Mouse (Mus musculus) right cerebral cortex, postnatal 10 days (tissue): ENCODE measurements around the gene Bcar1.
A peak's percentile ranks its signal among the peaks of the same experiment; 100 is the strongest.

Experiments used
- DNase-seq, 2 experiments: peaks; one replicate each; pipeline ENCODE4 v3.0.0; 2021; ENCODE audit warnings: low spot score in 2 of 2

Gene Bcar1

DNA sequence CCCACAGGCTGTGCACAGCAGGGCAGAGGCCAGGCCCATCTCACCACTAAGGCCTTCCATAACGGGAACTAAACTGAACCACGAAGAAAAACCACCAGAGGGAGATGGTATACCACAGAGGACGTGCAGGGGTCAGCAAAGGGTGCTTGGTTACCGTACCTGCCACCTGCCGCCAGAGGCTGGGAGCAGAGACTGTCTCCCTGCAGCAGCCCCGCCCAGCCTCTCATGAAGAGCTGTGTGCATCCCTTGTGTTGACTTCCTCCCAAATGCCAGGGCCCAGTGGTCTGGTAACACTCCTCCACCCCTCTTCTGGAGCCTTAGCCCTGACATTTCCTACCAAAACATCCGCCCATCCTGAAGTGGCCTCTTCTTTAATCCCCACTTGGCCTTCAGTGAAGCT lies 4.0 kb downstream of the Bcar1 start:
- no peak for DNase-seq

DNA sequence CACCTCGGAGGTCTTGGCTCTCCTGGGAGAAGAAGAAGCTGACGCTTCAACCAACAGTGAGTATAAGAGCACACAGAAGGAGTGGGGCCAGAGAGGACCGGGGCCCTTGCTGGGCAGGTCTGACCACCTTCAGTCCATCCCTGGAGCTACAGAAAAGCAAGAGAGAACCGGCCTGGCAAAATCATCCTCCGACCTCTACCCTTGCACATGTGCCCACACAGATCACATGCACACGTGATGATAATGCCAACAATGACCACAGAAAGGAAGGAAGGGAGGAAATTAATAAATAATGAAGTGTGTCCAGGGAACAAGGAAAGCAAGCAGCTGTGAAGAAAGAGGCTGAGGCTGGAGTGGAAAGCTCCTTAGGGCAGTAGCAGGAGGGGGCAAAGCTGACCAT lies 4.7 kb downstream of the Bcar1 start:
- no peak for DNase-seq

DNA sequence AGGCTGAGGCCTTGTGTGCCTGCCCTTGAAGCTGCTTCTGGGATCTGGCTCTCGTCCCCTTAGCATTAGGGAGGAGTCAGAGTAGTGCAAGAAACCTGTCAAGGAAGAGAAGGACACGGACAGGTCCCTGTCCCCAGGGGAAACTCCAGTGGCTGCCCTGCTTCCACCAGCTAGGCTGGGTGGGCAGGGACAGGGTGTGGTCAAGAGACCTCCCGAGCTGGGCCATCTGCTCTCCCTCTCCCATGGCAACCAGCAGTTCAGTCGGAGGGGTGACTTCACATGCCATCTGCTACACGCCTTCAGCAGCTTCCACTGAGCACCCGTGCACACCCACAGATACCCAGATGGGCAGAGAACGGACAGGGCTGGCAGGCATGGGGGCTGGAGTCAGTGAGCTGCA lies 7.3 kb downstream of the Bcar1 start:
- DNase-seq, result peak; percentile 57 to 84

DNA sequence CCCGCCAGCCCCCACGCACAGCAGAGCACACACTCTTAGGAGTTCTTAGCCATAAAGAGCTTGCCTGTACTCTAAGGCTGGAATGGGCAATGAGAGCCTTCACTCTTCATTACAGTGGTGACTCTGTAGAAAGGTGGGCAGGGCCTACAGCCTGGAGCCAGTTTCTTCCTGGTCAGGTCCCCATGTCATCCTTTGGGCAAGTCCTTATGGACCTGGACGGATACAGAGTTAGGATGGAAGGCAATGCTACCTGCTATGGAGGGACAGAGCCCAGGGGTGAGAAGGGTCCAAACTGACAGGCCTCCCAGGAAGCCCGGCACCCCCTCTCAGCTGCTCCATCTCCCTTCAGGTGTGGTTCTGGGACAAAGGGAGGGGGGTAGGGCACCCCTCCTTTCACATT lies 7.8 kb downstream of the Bcar1 start:
- DNase-seq, result no peak

DNA sequence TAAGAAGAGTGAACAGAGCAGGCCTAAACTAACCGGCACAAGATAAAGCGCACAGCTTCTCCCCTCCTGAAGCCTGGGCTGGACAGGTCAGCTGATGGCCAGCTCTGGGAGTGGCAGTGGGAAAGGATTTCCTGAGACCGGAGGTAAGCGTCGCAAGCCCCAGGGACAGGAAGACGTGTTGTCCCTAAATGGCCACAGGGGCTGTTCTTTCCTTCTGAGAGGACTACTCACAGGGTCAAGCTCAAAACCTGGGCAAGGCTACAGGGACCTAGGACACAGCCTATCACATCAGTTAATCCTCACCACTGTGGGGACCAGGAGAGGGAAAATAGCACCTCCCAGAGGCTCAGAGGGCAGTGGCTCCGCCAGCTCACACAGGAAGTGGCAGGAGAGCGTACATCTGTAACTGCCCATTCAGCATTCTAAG lies 8.3 kb downstream of the Bcar1 start:
- DNase-seq, result peak in 1 of 2 experiments; percentile 22

DNA sequence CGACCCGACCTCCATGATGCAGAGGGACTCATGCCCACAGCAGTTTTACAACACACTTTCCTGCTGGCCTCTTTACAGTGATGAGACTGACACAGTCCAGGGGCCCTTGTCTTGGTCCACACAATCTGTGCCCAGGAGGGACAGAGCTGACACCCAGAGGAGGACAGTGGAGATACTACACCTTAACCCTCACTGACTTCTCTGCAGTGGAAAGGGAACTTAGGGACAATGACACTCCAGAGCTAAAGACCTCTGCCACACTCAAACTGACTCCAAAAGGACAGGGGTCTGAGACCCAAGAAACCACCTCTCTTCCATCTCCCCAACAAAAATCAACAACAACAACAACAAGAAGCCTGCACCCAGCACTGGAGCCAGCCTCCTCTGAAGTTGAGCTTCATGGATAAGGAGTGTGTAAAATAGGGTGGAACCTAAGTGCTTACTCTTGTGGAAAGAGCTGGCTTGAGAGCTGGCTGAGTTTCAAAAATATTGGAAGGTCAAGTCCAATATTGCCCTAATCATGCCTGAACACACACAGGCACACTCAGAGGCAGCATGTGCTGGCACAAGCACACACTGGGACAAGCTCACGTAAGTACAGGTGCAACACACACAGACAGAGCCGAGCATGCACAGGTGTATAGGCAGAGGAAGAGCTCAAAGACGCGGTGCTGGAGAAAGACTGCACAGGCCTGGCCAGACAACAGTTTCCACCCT lies 9.2 kb downstream of the Bcar1 start:
- no peak for DNase-seq

DNA sequence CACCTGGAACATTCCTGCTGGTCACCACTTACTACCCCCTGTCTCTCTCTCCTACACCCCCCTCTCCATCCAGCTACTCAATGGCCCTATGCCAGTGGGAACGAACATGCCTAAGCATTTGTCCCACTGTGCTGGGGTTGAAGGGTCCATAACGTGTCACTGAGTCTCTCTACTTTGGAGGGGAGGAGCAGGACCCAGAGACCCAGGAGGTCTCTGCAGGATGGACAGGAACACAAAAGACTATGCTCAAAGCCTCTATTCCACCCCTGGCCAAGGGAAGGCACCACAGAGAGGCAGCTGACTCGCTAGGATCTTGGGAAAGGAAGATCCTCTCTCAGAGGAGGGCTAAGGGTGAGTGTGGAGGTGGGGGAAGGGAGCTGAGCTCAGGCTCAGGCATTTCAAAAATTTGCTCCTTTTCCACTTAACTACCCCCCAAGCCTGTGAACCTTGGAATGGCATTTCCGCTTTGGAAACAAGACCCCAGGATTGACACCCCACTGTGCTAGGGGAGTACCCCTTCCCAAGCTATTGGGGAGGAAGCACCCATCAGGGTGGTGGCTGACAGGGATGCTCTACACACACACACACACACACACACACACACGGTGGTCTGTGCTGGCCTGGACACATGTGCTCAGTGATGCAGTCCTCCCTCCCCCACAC lies 9.9 kb downstream of the Bcar1 start:
- DNase-seq, result peak in 1 of 2 experiments; percentile 24

DNA sequence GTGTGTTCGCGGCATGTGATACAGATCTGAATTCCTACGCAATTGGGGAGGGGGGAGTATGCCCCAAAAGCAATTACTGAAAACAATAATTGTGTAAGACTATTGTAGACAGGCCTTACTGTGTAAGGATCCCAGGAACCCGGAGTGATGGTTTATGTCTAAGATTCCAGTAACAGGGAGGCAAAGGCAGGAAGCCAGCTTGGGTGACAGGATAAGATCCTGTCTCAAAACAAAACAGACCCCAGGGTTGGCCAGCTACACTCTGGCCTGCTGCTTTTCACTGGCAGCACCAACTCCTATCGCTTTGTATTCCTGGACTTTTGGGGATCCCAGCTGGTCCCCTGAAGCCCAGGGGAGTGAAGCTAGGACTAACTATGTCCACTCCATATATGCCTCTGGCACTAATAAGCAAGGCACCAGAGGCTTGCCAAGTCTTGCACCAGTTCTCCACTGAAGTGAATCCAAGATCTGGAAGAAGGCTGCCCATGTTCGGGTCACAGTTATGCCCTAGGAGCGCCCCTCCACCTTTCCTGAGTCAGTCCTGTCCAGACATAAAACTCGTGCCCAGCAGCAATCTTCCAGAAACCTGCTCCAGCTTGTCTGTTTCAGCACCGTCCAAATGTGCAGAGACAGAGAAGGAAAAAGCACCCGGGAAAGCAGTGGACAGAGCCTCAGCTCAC lies 11.1 kb downstream of the Bcar1 start:
- peak in 1 of 2 experiments; percentile 28 for DNase-seq

DNA sequence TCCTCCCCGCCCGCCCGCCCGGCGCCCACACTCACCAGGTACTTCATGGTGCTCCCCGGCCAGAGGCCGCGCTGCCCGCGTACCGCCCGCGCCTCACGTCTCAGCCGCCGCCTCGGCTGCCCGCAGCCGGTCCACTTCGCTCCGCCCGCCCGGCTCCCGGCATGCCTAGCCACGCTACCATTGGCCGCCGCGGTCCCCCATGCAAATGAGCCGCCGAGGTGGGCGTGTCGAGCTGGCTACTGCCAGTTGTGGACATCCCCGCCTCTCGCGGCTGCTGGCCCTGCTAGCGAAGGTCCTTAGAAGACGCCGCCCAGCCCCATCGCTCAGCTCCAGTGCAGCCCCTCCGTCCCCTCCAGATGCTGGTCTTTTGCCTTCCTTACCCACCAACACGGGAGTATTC lies 11.6 kb downstream of the Bcar1 start:
- peak; percentile 96 for DNase-seq

DNA sequence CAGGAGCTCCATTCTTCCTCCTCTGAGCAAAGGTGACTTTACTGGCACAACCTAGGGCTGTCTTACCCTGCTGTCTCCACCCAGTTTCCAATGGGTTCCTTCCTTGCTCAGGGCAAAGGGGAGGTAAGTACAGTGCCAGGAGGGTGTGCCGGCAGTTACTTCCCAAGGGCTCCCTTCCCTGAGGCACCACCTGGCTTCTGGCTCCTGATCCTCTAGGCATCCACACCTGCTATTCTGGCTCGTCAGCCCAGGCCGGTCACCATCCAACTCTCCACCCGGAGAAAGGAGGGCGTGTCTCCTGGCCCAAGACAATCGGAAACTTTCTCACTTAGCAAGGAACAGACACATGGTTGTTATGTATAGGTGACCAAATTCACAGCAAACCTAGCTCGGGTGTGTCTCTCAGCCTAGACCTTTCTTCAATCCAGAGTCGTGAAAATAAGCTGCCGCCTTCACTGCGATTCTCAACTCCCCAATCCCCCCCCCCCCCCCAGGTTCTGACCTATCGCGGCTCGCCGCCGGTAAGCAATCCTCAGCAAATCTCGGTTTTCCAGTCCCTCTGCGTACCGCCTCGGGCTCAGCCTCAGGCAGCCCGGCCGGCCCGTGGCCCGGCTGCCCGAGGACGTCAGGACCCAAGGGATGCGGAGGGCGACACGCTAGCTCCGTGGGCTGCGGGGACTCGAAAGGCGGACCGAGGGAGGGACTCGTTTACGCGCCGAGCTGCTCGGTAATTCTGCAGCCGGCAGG lies 12.2 kb downstream of the Bcar1 start:
- DNase-seq, result peak in 1 of 2 experiments; percentile 39

DNA sequence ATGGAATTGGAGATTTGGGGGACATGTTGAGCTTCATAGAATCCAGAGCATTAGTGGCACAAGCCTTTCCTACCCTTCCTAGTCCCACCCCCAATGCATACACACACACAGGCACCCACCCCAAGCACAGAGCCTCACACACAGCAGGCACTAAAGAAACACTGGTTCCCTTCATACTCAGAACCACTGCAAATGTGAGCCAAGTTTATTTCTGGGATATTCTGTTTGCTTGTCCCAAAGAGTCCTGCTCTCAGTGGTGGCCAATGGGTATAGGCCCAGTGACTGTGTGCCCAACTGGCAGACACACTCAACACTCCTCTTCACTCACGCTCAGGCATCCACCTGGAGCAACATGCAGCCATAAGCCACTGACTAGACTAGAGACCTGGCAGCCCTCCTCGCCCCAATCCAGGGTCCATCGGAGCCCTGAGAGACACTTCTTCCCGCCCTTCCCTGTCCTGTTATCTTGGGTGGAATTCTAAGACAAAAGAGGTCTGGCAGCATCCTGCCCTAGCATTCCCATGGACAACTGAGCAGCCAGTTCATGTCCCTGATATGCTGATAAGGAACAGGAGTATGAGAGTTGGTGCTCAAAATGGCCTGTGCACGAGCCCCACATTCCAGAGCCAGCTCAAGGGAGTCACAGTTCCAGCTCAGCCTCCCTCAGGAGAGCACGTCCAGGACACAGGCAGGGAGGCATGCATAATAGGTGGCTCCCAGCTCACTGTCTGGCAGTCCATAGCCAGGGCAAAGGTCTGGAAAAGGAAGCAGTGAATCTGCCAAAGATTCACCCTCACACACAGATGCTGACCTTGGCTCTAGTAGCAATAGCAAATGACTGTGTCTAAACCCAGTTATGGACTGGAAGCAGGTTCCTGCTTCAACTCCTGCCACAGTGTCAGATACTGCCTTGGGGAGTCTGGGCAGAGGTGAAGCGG lies 14.1 kb downstream of the Bcar1 start:
- peak in 1 of 2 experiments; percentile 32 for DNase-seq

DNA sequence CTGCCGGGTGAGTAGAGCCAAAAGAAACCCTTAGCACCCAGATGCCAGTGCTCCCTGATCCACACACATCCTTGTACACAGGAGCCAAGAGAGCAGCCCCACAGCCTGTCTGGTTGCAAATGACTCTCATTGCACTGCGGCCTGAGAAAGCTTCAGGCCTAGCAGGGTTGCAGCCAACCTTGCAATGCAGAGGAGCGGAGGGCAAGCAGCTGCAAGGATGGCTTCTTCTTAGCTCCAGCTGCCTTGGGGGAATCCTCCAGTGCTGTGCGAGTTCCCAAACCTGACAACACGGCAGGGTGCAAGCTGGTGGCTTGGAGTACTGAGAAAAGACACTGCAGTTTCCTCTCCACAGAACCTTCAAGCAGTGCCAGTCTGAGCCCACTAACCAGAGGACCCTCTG lies 15.1 kb downstream of the Bcar1 start:
- no peak for DNase-seq

DNA sequence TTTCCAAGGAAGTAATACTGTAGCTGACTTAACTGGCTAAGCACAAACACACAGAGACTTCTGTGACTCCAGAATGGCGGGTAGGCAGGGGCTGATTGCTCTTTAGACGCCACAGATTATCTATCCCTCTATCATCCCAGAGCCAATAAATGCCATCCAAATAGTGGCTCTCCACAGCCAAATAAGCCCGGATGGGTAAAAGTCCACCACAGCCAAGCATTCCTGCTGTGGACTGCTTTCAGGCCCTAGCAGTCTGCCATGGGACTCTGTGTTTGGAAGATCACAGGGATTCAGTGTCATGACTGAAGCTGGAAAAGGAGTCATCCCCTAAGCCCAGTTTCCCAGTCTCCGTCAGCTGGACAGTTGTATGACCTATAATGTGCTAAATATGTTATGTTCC lies 16.1 kb downstream of the Bcar1 start:
- DNase-seq, result no peak

DNA sequence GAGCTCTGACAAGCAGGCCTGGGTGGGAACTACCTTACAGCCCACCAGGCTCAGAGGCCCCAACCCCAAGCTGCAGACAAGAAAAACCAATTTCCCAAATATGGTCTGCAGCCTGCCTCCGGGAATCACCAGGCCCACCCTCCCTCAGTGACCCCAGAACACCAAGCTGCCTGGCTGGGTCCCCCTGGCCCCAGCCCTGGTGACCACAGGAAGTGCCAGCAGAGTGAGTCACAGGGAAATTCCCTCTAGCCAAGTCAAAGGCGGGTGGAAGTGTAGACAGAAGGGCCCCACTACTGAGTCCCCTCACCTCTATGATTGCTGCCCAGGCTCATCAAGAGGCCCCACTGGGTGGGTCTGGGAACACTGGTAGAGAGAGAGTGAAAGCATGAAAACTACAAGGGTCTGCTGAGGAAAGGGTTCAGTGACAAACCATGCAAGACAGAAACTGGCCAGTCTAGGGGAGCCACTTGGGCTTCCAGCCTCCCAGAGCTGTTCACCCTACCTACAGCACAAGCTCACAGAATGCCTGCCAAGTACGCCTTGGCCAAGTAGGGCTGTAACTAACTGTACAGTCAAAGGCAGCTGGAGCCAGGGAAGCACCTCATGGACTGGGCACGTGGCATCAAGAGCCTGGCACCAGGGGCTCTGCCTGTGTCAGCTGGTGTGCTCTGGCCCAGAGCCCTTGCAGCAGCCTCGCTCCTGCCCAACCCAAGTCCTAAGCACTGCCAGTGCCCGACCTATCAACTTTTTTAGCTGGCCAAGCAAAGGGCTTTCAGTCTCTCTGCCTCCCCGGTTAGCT lies 17.3 kb downstream of the Bcar1 start:
- peak; percentile 85 to 90 for DNase-seq

DNA sequence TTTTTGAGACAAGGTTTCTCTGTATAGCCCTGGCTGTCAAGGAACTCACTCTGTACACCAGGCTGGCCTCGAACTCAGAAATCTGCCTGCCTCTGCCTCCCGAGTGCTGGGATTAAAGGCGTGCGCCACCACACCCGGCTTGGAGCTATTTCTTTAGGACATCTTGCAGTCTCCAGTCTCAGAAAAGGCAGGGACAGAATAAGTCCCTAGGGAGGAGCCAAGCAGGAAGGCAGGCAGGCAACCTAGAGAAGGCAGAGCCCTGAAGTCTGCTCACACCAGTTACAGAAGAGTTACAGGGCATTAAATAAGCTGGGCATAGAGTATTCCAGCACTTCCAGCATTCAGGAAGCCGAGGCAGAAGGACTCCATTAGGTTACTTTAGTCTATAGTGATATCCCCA lies 18.3 kb downstream of the Bcar1 start:
- DNase-seq, result no peak

DNA sequence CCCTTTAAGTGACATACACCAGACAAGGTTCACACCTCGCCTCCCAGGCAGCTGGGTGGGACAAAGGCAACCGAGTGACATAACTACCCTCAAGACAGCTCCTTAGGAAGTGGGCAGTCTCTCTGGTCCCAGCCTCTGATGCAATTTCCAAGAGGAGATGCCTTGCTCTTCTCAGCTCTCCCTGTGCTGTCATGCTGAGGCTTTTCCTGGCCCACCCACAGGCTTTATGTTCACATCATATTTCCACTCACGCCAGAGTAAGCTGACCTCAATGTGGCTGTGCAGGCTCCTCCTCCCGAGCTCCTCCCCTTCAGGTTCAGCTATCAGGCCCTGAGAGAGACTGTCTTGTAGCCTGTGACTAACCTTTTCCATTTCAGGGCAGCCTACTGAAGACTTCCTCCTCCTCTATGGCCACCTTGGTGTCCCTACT lies 23.5 kb downstream of the Bcar1 start:
- peak; percentile 18 to 27 for DNase-seq

DNA sequence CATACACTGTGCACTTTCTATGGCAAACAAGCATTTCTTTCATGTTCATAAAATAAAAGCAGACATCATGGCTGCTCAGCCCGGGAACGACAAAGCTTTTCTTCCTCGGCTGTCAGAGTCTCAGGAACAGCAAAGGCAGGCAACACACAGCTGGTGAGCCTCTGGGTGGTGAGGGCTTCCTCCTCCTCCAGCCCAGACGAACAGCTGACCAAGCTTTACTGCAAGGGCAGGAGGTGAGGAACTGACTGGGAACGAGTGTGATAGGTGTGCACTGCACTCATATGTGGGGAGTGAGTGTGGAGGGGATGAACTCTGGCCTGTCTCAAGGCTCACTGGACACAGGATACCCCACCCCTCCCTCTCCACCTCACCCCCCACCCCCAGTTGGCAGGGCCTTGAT lies 24.7 kb downstream of the Bcar1 start:
- DNase-seq, result peak; percentile 25 to 33

DNA sequence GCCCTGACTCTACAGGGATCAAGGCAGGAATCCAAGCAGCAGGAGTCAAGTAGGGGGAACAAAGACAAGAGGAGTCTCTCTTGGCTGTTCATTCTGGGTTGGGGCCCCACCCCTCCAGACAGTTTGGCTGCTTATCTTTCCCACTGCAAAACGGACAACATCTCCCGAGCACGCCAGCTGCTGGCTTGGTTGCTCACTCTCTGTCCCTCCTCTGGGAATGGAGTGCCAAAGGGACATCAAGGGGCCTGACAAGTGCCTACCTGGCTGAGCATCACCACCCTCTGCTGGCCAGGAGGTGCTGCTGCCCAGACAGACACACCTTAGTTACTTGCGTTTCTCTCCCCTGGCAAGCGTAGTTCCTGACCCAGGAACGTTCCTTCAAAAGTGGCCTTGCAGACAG lies 25.7 kb downstream of the Bcar1 start:
- peak; percentile 23 to 30 for DNase-seq

DNA sequence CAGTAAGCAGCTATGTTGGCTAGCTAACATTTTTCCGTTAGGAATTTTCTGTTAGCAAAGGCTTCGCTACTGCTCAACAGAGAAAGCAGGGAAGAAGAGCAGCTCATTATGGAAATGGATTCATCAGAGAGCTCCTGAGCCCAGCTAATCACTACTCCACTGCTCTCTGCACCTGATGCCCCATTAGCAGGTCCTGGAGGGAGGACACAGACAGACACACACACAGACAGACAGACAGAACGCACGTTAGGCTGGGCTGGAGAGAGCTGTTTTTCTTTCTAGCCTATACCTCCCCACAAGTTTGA lies 26.2 kb downstream of the Bcar1 start:
- peak in 1 of 2 experiments; percentile 17 for DNase-seq
